Comparison of ENCODE assay signal across 31 mouse cellular contexts in genomic region chr4:101071570-101071969, GRCm38 (mm10). TPM values are rescaled to one million over a fixed set of nuclear protein-coding genes. Genes with fewer than 3 reads are reported as not detected.
DNase-seq lines count a peak whose midpoint lies in the region; ATAC-seq and TF ChIP-seq lines count a peak whose summit lies in the region.
"Had no signal": no experiment of that assay in that cellular context is flagged by ENCODE, and none has a peak within 500 bp of the region (broad histone marks: within the 10 kb centered on the region; RNA-seq: fewer than 3 reads in every experiment).

No protein-coding gene starts in this region.

- H3K27me3 ChIP-seq in CH12.LX (replicated peaks) = no peaks in the 10 kb centered on the region
- H3K27me3 ChIP-seq: embryonic facial prominence, embryonic 15.5 days had no signal

- peak overlapping the region; percentile 60; the same call in 1 of the 2 replicates for H3K9ac ChIP-seq in CH12.LX (ENCODE audit: insufficient read depth, low read depth)
- H3K9ac ChIP-seq: embryonic facial prominence, embryonic 13.5 days; embryonic facial prominence, embryonic 15.5 days; forebrain, embryonic 12.5 days had no signal

- no peak for TF ChIP-seq EP300 in CH12.LX (IDR thresholded peaks at IDR 0.05; ENCODE audit: low read length)

- peaks cover 2% of the 10 kb centered on the region for H3K9me3 ChIP-seq in CH12.LX (replicated peaks; ENCODE audit: low read length)
- H3K9me3 ChIP-seq: embryonic facial prominence, embryonic 13.5 days; embryonic facial prominence, embryonic 15.5 days; forebrain, embryonic 10.5 days; forebrain, embryonic 12.5 days had no signal

- TF ChIP-seq CTCF in CH12.LX (conservative IDR thresholded peaks at IDR 0.05 in 1 of 2, IDR thresholded peaks at IDR 0.05 in 1 of 2; ENCODE audit: low read depth in 2 of 2, low read length in 2 of 2) = no peak

- no peaks in the 10 kb centered on the region for H3K36me3 ChIP-seq in CH12.LX (replicated peaks in 1 of 2; ENCODE audit: control insufficient read depth in 1 of 2, insufficient read depth in 1 of 2, low read length in 1 of 2)
- H3K36me3 ChIP-seq: embryonic facial prominence, embryonic 13.5 days; embryonic facial prominence, embryonic 15.5 days; forebrain, embryonic 10.5 days; forebrain, embryonic 12.5 days had no signal

- no peak for TF ChIP-seq RAD21 in CH12.LX (IDR thresholded peaks at IDR 0.05; ENCODE audit: low read depth, low read length)

- ATAC-seq in megakaryocyte progenitor cell, adult 5-6 weeks (replicated peaks; ENCODE audit: poor library complexity) = no peak
- ATAC-seq: CD4-positive, CD25-positive, alpha-beta regulatory T cell, adult 4 months; forebrain, embryonic 14.5 days; forebrain, embryonic 16.5 days; Patski had no signal

- H3K4me1 ChIP-seq in CH12.LX (ENCODE audit: control insufficient read depth in 1 of 2, insufficient read depth in 2 of 2) = peaks cover 0 to 13% of the 10 kb centered on the region in 2 experiments; a peak in 2 of 4 replicates

- in situ Hi-C loops in CH12.LX (cut with MboI; ENCODE audit: low pct_ligation_motif_present, low pct_unique_long_range_greater_than_20kb, low sequenced_read_pairs) = no loop called here

- peak overlapping the region in 2 of 3 experiments; percentile 48 to 52 for H3K4me3 ChIP-seq in CH12.LX (replicated peaks in 1 of 3; ENCODE audit: low read depth in 2 of 3, low read length in 2 of 3, poor library complexity in 1 of 3)
- H3K4me3 ChIP-seq: embryonic facial prominence, embryonic 13.5 days; embryonic facial prominence, embryonic 15.5 days; erythroblast, embryonic 14.5 days; forebrain, embryonic 10.5 days; forebrain, embryonic 12.5 days had no signal

- H3K79me2 ChIP-seq in CH12.LX (replicated peaks; ENCODE audit: control insufficient read depth, extremely low read depth, insufficient read depth, poor library complexity, severe bottlenecking) = no peaks in the 10 kb centered on the region

- no peak for DNase-seq in CH12.LX (ENCODE audit: extremely low read depth)
- DNase-seq in induced T-regulatory cell, adult 2 months (ENCODE audit: low read depth) = peak; percentile 5
- no peak for DNase-seq in lung, postnatal 4 days
- no peak for DNase-seq in urinary bladder, postnatal 4 days (ENCODE audit: low spot score in 2 of 2)
- DNase-seq: adrenal gland, adult 2 months; adrenal gland, postnatal 10 days; adrenal gland, postnatal 25 days; B cell, adult 2 months; cerebellum, adult 11 months; cerebellum, adult 18-20 months; cerebellum, adult 8-10 months; cerebellum, adult 9-11 months; cerebellum, postnatal 14 days; cerebellum, postnatal 36 days; embryo, embryonic 11 days had no signal

- dilution Hi-C loops in CH12.LX (cut with MboI; ENCODE audit: extremely low pct_ligation_motif_present, extremely low pct_unique_long_range_greater_than_20kb, low sequenced_read_pairs) = no loop called here

- H3K4me2 ChIP-seq in CH12.LX (ENCODE audit: insufficient read depth, low read depth, poor library complexity, severe bottlenecking) = peak overlapping the region; percentile 13
- H3K4me2 ChIP-seq: embryonic facial prominence, embryonic 15.5 days; forebrain, embryonic 12.5 days had no signal

- no peak for TF ChIP-seq POLR2A in CH12.LX (IDR thresholded peaks at IDR 0.05; ENCODE audit: low read depth, low read length)

- no peak overlapping the region for H3K27ac ChIP-seq in CH12.LX (ENCODE audit: insufficient read depth, low read depth)
- H3K27ac ChIP-seq: embryonic facial prominence, embryonic 13.5 days; embryonic facial prominence, embryonic 15.5 days; forebrain, embryonic 10.5 days; forebrain, embryonic 12.5 days had no signal

TF ChIP-seq in CH12.LX, 34 proteins besides CTCF, POLR2A, EP300 and RAD21:
- TF ChIP-seq JUN (IDR thresholded peaks at IDR 0.05; ENCODE audit: insufficient read depth, low read depth, low read length) (no peak), ZNF384 (IDR thresholded peaks at IDR 0.05; ENCODE audit: low read depth, low read length) (peak; percentile 67), NELFE (IDR thresholded peaks at IDR 0.05; ENCODE audit: low read depth, low read length) (no peak), USF1 (IDR thresholded peaks at IDR 0.05; ENCODE audit: low read depth, low read length) (no peak), ZMIZ1 (IDR thresholded peaks at IDR 0.05; ENCODE audit: low read depth, low read length) (no peak), MEF2A (IDR thresholded peaks at IDR 0.05; ENCODE audit: borderline replicate concordance, low read depth, low read length) (no peak)

RNA-seq across cellular contexts. Expression of gene Raver2, which starts 2.8 kb away (rescaled TPM):
- 0.04 TPM in 1 of 2 replicates, not detected in the other for total RNA-seq in CH12.LX (2012; rRNA removed)
- total RNA-seq in CH12.LX (2014; rRNA removed) = 0.07 TPM in 1 of 2 replicates, not detected in the other
- 0.05 TPM in 1 of 2 replicates, not detected in the other for polyA plus RNA-seq in CH12.LX (2012; ENCODE audit: insufficient read length, low read depth)
- 0.15 TPM in 1 of 2 replicates, not detected in the other for total RNA-seq in megakaryocyte progenitor cell, adult 5-6 weeks (2015)
- 0.17 TPM in 2 replicates for total RNA-seq in megakaryocyte progenitor cell, adult 5-6 weeks (2017)
- polyA plus RNA-seq: erythroblast, embryonic 14.5 days had no signal

RNA-seq across cellular contexts. Expression of gene Gm10577, which starts 51.1 kb away (rescaled TPM):
- total RNA-seq in CH12.LX (2012; rRNA removed) = not detected in 2 replicates
- not detected in 2 replicates for total RNA-seq in CH12.LX (2014; rRNA removed)
- not detected in 2 replicates for polyA plus RNA-seq in CH12.LX (2012; ENCODE audit: insufficient read length, low read depth)
- not detected in 2 replicates for total RNA-seq in megakaryocyte progenitor cell, adult 5-6 weeks (2015)
- total RNA-seq in megakaryocyte progenitor cell, adult 5-6 weeks (2017) = not detected in 2 replicates
- total RNA-seq: adrenal gland, adult 2 months; adrenal gland, postnatal 10 days; adrenal gland, postnatal 25 days; adrenal gland, postnatal 4 days; common myeloid progenitor, adult 5-6 weeks; ES-E14 had no signal
- polyA plus RNA-seq: adrenal gland, adult 2 months; brain, embryonic 14.5 days; CD4-positive, CD25-positive, alpha-beta regulatory T cell, adult 4 months; embryonic facial prominence, embryonic 11.5 days; embryonic facial prominence, embryonic 13.5 days; embryonic facial prominence, embryonic 15.5 days; erythroblast, embryonic 14.5 days; forebrain, embryonic 10.5 days; forebrain, embryonic 12.5 days; forebrain, embryonic 14.5 days; forebrain, embryonic 16.5 days; frontal cortex, adult 2 months; Patski had no signal
